Mouse (Mus musculus): Measurements from ENCODE around the gene Gdf15. TPM values are rescaled to one million over a fixed set of nuclear protein-coding genes. Genes with fewer than 3 reads are reported as not detected.

Gdf15 gene
- total and polyA plus RNA-seq, 2 experiments from 2014 or later = 0.41 to 1.7 TPM

- no peaks in the 10 kb centered on the region for H3K27me3 ChIP-seq (ENCODE audit: insufficient read depth, low read length)
- H3K4me3 ChIP-seq (ENCODE audit: low read length) = no peak overlapping the region
- TF ChIP-seq CTCF (IDR thresholded peaks at IDR 0.05; ENCODE audit: low read depth) = no peak
- DNase-seq (ENCODE audit: low spot score) (no peak), ATAC-seq (no peak)
- no peak overlapping the region for H3K27ac ChIP-seq
- H3K9ac ChIP-seq (replicated peaks; ENCODE audit: low read length) = no peak overlapping the region
- no peak overlapping the region for H3K4me2 ChIP-seq (ENCODE audit: low read depth, low read length)
- peaks cover 15% of the 10 kb centered on the region; the same call in 1 of the 2 replicates for H3K4me1 ChIP-seq (ENCODE audit: insufficient read depth, low read length)
- 33% methylated on average over 1 of the region's 1 CpGs for WGBS
- no peaks in the 10 kb centered on the region for H3K9me3 ChIP-seq (ENCODE audit: low read length)
- H3K36me3 ChIP-seq (ENCODE audit: insufficient read depth, low read length) = no peaks in the 10 kb centered on the region
These were observed 18.5 kb downstream of the Gdf15 start for GRCm38 (mm10) chr8:70613763-70614162.

GRCm38 (mm10) chr8:70611849-70612248, 20.4 kb downstream of the Gdf15 start:
- ATAC-seq = no peak
- peak; percentile 98 for TF ChIP-seq CTCF (IDR thresholded peaks at IDR 0.05; ENCODE audit: low read depth)
- H3K4me2 ChIP-seq (ENCODE audit: low read depth, low read length) = peak overlapping the region; percentile 78
- DNase-seq (ENCODE audit: low spot score) = peak; percentile 88
- peak overlapping the region; percentile 36 for H3K4me3 ChIP-seq (ENCODE audit: low read length)
- H3K4me1 ChIP-seq (ENCODE audit: insufficient read depth, low read length) = peaks cover 21% of the 10 kb centered on the region
- H3K9me3 ChIP-seq (ENCODE audit: low read length) = no peaks in the 10 kb centered on the region
- H3K36me3 ChIP-seq (ENCODE audit: insufficient read depth, low read length) = no peaks in the 10 kb centered on the region
- H3K27me3 ChIP-seq (ENCODE audit: insufficient read depth, low read length) = no peaks in the 10 kb centered on the region
- under 1% methylated on average over 6 of the region's 6 CpGs for WGBS
- H3K9ac ChIP-seq (replicated peaks; ENCODE audit: low read length) = peak overlapping the region; percentile 40; the same call in 1 of the 2 replicates
- H3K27ac ChIP-seq = peak overlapping the region; percentile 66; the same call in 1 of the 2 replicates

GRCm38 (mm10) chr8:70610796-70611771, 21.2 kb downstream of the Gdf15 start:
- H3K4me1 ChIP-seq (ENCODE audit: insufficient read depth, low read length) = peaks cover 25% of the 10 kb centered on the region

GRCm38 (mm10) chr8:70609849-70610795, 22.1 kb downstream of the Gdf15 start:
- Histone ChIP-seq H3K4me2 (ENCODE audit: low read depth, low read length) (peak overlapping the region; percentile 78), H3K36me3 (ENCODE audit: insufficient read depth, low read length) (no peaks in the 10 kb centered on the region), H3K4me1 (ENCODE audit: insufficient read depth, low read length) (peaks cover 25% of the 10 kb centered on the region), H3K9me3 (ENCODE audit: low read length) (no peaks in the 10 kb centered on the region), H3K27ac (peak overlapping the region; percentile 80), H3K4me3 (ENCODE audit: low read length) (peak overlapping the region; percentile 33), H3K9ac (replicated peaks; ENCODE audit: low read length) (peak overlapping the region; percentile 55), H3K27me3 (ENCODE audit: insufficient read depth, low read length) (no peaks in the 10 kb centered on the region)
- no peak for TF ChIP-seq CTCF (IDR thresholded peaks at IDR 0.05; ENCODE audit: low read depth)
- DNase-seq (ENCODE audit: low spot score) (peak; percentile 82), ATAC-seq (peak; percentile 28; the same call in 1 of the 2 replicates)
- WGBS = 2% methylated on average over 39 of the region's 45 CpGs

More at GRCm38 (mm10) chr8:70610796-70611771, 21.2 kb downstream of the Gdf15 start:
- H3K9me3 ChIP-seq (ENCODE audit: low read length) = no peaks in the 10 kb centered on the region
- under 1% methylated on average over 54 of the region's 54 CpGs for WGBS
- ATAC-seq = no peak
- peak; percentile 66 for DNase-seq (ENCODE audit: low spot score)
- H3K27ac ChIP-seq = peak overlapping the region; percentile 80; the same call in 1 of the 2 replicates
- H3K9ac ChIP-seq (replicated peaks; ENCODE audit: low read length) = peak overlapping the region; percentile 40
- H3K4me2 ChIP-seq (ENCODE audit: low read depth, low read length) = peak overlapping the region; percentile 78
- peak; percentile 94 for TF ChIP-seq CTCF (IDR thresholded peaks at IDR 0.05; ENCODE audit: low read depth)
- no peaks in the 10 kb centered on the region for H3K27me3 ChIP-seq (ENCODE audit: insufficient read depth, low read length)
- H3K4me3 ChIP-seq (ENCODE audit: low read length) = peak overlapping the region; percentile 36
- H3K36me3 ChIP-seq (ENCODE audit: insufficient read depth, low read length) = no peaks in the 10 kb centered on the region

- WGBS = under 1% methylated on average over 39 of the region's 39 CpGs
- Histone ChIP-seq H3K4me1 (ENCODE audit: insufficient read depth, low read length) (peaks cover 25% of the 10 kb centered on the region), H3K9me3 (ENCODE audit: low read length) (no peaks in the 10 kb centered on the region), H3K4me2 (ENCODE audit: low read depth, low read length) (peak overlapping the region; percentile 78), H3K27me3 (ENCODE audit: insufficient read depth, low read length) (no peaks in the 10 kb centered on the region), H3K9ac (replicated peaks; ENCODE audit: low read length) (peak overlapping the region; percentile 55), H3K27ac (peak overlapping the region; percentile 80), H3K4me3 (ENCODE audit: low read length) (peak overlapping the region; percentile 33), H3K36me3 (ENCODE audit: insufficient read depth, low read length) (no peaks in the 10 kb centered on the region)
- TF ChIP-seq CTCF (IDR thresholded peaks at IDR 0.05; ENCODE audit: low read depth) = no peak
- DNase-seq (ENCODE audit: low spot score) (peak; percentile 78), ATAC-seq (peak; percentile 65)
These were observed 22.8 kb downstream of the Gdf15 start for GRCm38 (mm10) chr8:70609368-70609848.
